23 mouse cellular contexts compared by ENCODE assay signal in the genomic region with DNA sequence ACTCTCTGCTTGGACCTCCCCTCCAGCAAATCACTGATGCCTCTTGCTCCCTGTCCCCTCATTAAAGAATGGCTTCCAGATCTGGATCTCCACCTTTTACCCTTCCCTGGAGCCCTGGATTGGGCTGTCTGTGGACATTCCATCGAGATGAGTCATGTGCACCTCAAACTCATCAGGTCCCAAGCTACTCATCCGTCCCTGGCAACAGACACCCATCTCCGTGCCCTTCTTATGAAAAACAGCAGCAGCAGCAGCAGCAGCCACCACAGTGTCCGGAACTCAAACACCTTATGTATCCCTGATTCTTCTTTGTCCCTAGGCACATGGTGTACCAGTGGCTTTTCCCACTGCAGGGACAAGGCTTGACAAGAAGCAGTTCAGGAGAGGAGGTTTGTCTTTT. TPM values are rescaled to one million over a fixed set of nuclear protein-coding genes. Genes with fewer than 3 reads are reported as not detected.
DNase-seq lines count a peak whose midpoint lies in the region; ATAC-seq and TF ChIP-seq lines count a peak whose summit lies in the region.
"Had no signal": no experiment of that assay in that cellular context is flagged by ENCODE, and none has a peak within 500 bp of the region (broad histone marks: within the 10 kb centered on the region; RNA-seq: fewer than 3 reads in every experiment).

No protein-coding gene starts in this region.

- 66% methylated on average over 4 of the region's 4 CpGs for WGBS in kidney, embryonic 16.5 days
- 78% methylated on average over 4 of the region's 4 CpGs for WGBS in embryonic facial prominence, embryonic 10.5 days
- 73% methylated on average over 4 of the region's 4 CpGs for WGBS in intestine, postnatal 0 days
- WGBS in stomach, embryonic 16.5 days: 64% methylated on average over 4 of the region's 4 CpGs

- no peak for ATAC-seq in kidney, embryonic 16.5 days (ENCODE audit: low FRiP score, low TSS enrichment)
- ATAC-seq in intestine, postnatal 0 days: no peak
- ATAC-seq in stomach, embryonic 16.5 days (ENCODE audit: insufficient read depth, low FRiP score): no peak
- ATAC-seq: CD4-positive, CD25-positive, alpha-beta regulatory T cell, adult 4 months; inflammation-experienced regulatory T-cells, adult 6 months had no signal

- H3K9me3 ChIP-seq in kidney, embryonic 16.5 days (ENCODE audit: low read length): no peaks in the 10 kb centered on the region
- H3K9me3 ChIP-seq in embryonic facial prominence, embryonic 10.5 days: no peaks in the 10 kb centered on the region
- no peaks in the 10 kb centered on the region for H3K9me3 ChIP-seq in intestine, postnatal 0 days (ENCODE audit: control insufficient read depth)
- no peaks in the 10 kb centered on the region for H3K9me3 ChIP-seq in stomach, embryonic 16.5 days (replicated peaks; ENCODE audit: control insufficient read depth, low read length)
- H3K9me3 ChIP-seq: heart, embryonic 12.5 days; megakaryocyte, embryonic 14.5 days; neural tube, embryonic 13.5 days had no signal

- H3K36me3 ChIP-seq in kidney, embryonic 16.5 days (ENCODE audit: insufficient read depth, low read length): no peaks in the 10 kb centered on the region
- H3K36me3 ChIP-seq in embryonic facial prominence, embryonic 10.5 days (replicated peaks): no peaks in the 10 kb centered on the region
- no peaks in the 10 kb centered on the region for H3K36me3 ChIP-seq in intestine, postnatal 0 days (ENCODE audit: control insufficient read depth, insufficient read depth)
- H3K36me3 ChIP-seq in stomach, embryonic 16.5 days (ENCODE audit: control insufficient read depth, insufficient read depth, low read length): no peaks in the 10 kb centered on the region
- H3K36me3 ChIP-seq: heart, embryonic 12.5 days; neural tube, embryonic 13.5 days had no signal

- H3K4me3 ChIP-seq in kidney, embryonic 16.5 days (ENCODE audit: low read length): no peak overlapping the region
- H3K4me3 ChIP-seq in embryonic facial prominence, embryonic 10.5 days: no peak overlapping the region
- no peak overlapping the region for H3K4me3 ChIP-seq in intestine, postnatal 0 days (ENCODE audit: low read depth, low read length)
- H3K4me3 ChIP-seq in stomach, embryonic 16.5 days (replicated peaks; ENCODE audit: low read length): no peak overlapping the region
- H3K4me3 ChIP-seq: heart, embryonic 12.5 days; megakaryocyte, embryonic 14.5 days; neural tube, embryonic 13.5 days had no signal

- H3K4me1 ChIP-seq in kidney, embryonic 16.5 days (ENCODE audit: insufficient read depth, low read length): peaks cover 48% of the 10 kb centered on the region
- H3K4me1 ChIP-seq in embryonic facial prominence, embryonic 10.5 days: peaks cover 75% of the 10 kb centered on the region
- H3K4me1 ChIP-seq in intestine, postnatal 0 days (replicated peaks; ENCODE audit: control insufficient read depth, insufficient read depth, low read length): peaks cover 6% of the 10 kb centered on the region; the same call in 1 of the 2 replicates
- H3K4me1 ChIP-seq in stomach, embryonic 16.5 days (ENCODE audit: control insufficient read depth, insufficient read depth, low read length): peaks cover 47% of the 10 kb centered on the region

- peak overlapping the region; percentile 66 for H3K27ac ChIP-seq in kidney, embryonic 16.5 days (ENCODE audit: low read length)
- peak overlapping the region; percentile 79 for H3K27ac ChIP-seq in embryonic facial prominence, embryonic 10.5 days (replicated peaks)
- H3K27ac ChIP-seq in intestine, postnatal 0 days (ENCODE audit: low read depth, low read length): peak overlapping the region; percentile 17; the same call in 1 of the 2 replicates
- H3K27ac ChIP-seq in stomach, embryonic 16.5 days (ENCODE audit: low read length): peak overlapping the region; percentile 85
- H3K27ac ChIP-seq: neural tube, embryonic 13.5 days had no signal

- 0 out of 2 replicates have a peak, but pooled peaks cover 4% of the 10 kb centered on the region for H3K27me3 ChIP-seq in kidney, embryonic 16.5 days (ENCODE audit: insufficient read depth, low read length)
- H3K27me3 ChIP-seq in embryonic facial prominence, embryonic 10.5 days (replicated peaks; ENCODE audit: low read depth, poor library complexity, severe bottlenecking): peaks cover 43% of the 10 kb centered on the region
- H3K27me3 ChIP-seq in intestine, postnatal 0 days (replicated peaks; ENCODE audit: control insufficient read depth, insufficient read depth, low read length): no peaks in the 10 kb centered on the region
- 0 out of 2 replicates have a peak, but pooled peaks cover 3% of the 10 kb centered on the region for H3K27me3 ChIP-seq in stomach, embryonic 16.5 days (ENCODE audit: control insufficient read depth, insufficient read depth, low read length)

- no peak overlapping the region for H3K9ac ChIP-seq in kidney, embryonic 16.5 days (replicated peaks; ENCODE audit: low read length)
- no peak overlapping the region for H3K9ac ChIP-seq in intestine, postnatal 0 days (ENCODE audit: low read depth, low read length)
- H3K9ac ChIP-seq in stomach, embryonic 16.5 days (ENCODE audit: low read length): no peak overlapping the region
- H3K9ac ChIP-seq: heart, embryonic 12.5 days; neural tube, embryonic 13.5 days had no signal

- H3K4me2 ChIP-seq in kidney, embryonic 16.5 days (replicated peaks; ENCODE audit: low read depth, low read length): no peak overlapping the region
- no peak overlapping the region for H3K4me2 ChIP-seq in intestine, postnatal 0 days (replicated peaks; ENCODE audit: low read depth)
- H3K4me2 ChIP-seq in stomach, embryonic 16.5 days (ENCODE audit: low read depth, low read length): no peak overlapping the region
- H3K4me2 ChIP-seq: heart, embryonic 12.5 days; neural tube, embryonic 13.5 days had no signal

- no peak for TF ChIP-seq CTCF in intestine, postnatal 0 days (IDR thresholded peaks at IDR 0.05; ENCODE audit: low read depth)

- DNase-seq in kidney, postnatal 4 days: no peak
- DNase-seq in embryonic facial prominence, embryonic 10.5 days (ENCODE audit: low spot score): no peak
- DNase-seq in thymus, postnatal 14 days: no peak
- no peak for DNase-seq in layer of hippocampus, adult 18-20 months (ENCODE audit: low spot score in 2 of 2)
- DNase-seq: adrenal gland, postnatal 25 days; cerebellum, adult 9-11 months; embryo, embryonic 11 days; gastrocnemius, postnatal 14 days; liver; lung, adult 18-20 months had no signal

RNA-seq across cellular contexts. Expression of a gene that starts 1.5 kb away (rescaled TPM):
- 133 and 135 TPM in 2 replicates for polyA plus RNA-seq in kidney, embryonic 16.5 days (2015; fragmentation: Nextera tagmentation; extraction: Ambion mirVana)
- polyA plus RNA-seq in embryonic facial prominence, embryonic 10.5 days (2016; fragmentation: Nextera tagmentation; extraction: Ambion mirVana): 50.1 and 65.4 TPM in 2 replicates
- polyA plus RNA-seq in intestine, postnatal 0 days (2015; fragmentation: Nextera tagmentation; extraction: Ambion mirVana): 101 and 105 TPM in 2 replicates
- 180 and 191 TPM in 2 replicates for polyA plus RNA-seq in stomach, embryonic 16.5 days (2015; fragmentation: Nextera tagmentation; extraction: Ambion mirVana)
- total RNA-seq in layer of hippocampus, adult 18-20 months (2021): 1 to 10 TPM; 2.4 to 3.2 TPM
- total RNA-seq: MEL had no signal

RNA-seq across cellular contexts. Expression of a gene that starts 59.5 kb away (rescaled TPM):
- polyA plus RNA-seq in kidney, embryonic 16.5 days (2015; fragmentation: Nextera tagmentation; extraction: Ambion mirVana): 1.1 and 1.2 TPM in 2 replicates
- polyA plus RNA-seq in embryonic facial prominence, embryonic 10.5 days (2016; fragmentation: Nextera tagmentation; extraction: Ambion mirVana): not detected in 2 replicates
- polyA plus RNA-seq in intestine, postnatal 0 days (2015; fragmentation: Nextera tagmentation; extraction: Ambion mirVana): 48.8 and 59.0 TPM in 2 replicates
- 2.6 and 5.8 TPM in 2 replicates for polyA plus RNA-seq in stomach, embryonic 16.5 days (2015; fragmentation: Nextera tagmentation; extraction: Ambion mirVana)
- not detected for total RNA-seq in layer of hippocampus, adult 18-20 months (2021)
- total RNA-seq: gastrocnemius, postnatal 14 days; hematopoietic stem cell, adult 5-6 weeks; left cerebral cortex, adult 18-20 months; MEL; midbrain, postnatal 0 days had no signal
- polyA plus RNA-seq: CD4-positive, CD25-positive, alpha-beta regulatory T cell, adult 4 months; inflammation-experienced regulatory T-cells, adult 6 months; midbrain, postnatal 0 days; neural tube, embryonic 13.5 days; testis, adult 2 months had no signal

Comparison
In these comparisons a context has a peak if more than half of its experiments do, and no peak if none do; other contexts are left out.
1. H3K27ac ChIP-seq: peak in every context shown above with its lines; median percentile 85 in stomach, embryonic 16.5 days; 79 in embryonic facial prominence, embryonic 10.5 days; 66 in kidney, embryonic 16.5 days; 17 in intestine, postnatal 0 days.